Mouse (Mus musculus): ENCODE measurements around the gene Kctd8. TPM values are rescaled to one million over a fixed set of nuclear protein-coding genes. Genes with fewer than 3 reads are reported as not detected.

Gene Kctd8
- polyA plus RNA-seq, 2 experiments: not detected

DNA sequence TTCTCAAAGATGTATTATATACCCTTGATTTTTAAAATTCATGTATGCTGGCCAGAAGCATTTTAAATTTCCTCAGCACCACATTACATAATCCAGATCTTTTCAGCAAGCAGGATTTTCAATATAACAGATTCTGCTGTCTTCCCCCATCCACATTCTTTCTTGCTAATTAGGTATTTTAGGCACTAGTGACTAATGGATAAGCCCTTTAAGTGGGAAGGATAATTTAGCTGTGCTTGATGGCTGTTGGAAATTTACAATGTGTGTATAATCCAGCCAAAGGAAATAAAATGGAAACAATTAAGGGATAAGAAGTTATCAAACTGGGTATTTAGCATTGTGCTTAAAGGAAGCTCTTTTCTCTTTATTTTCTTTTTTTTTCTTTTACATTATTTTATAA, 252.6 kb downstream of the Kctd8 start:
- no peak for ATAC-seq (ENCODE audit: insufficient read depth)

More for the DNA sequence above, 252.6 kb downstream of the Kctd8 start:
- H3K9ac ChIP-seq (replicated peaks): no peak overlapping the region
- no peak overlapping the region for H3K27ac ChIP-seq
- no peaks in the 10 kb centered on the region for H3K9me3 ChIP-seq (ENCODE audit: control insufficient read depth, low read length)
- no peak for DNase-seq (ENCODE audit: low read depth in 3 of 3, low spot score in 3 of 3)
- H3K27me3 ChIP-seq (ENCODE audit: control insufficient read depth, insufficient read depth, low read length): no peaks in the 10 kb centered on the region
- no peak overlapping the region for H3K4me3 ChIP-seq (ENCODE audit: insufficient read depth in 1 of 2, low read depth in 2 of 2, low read length in 2 of 2)
- TF ChIP-seq CTCF (IDR thresholded peaks at IDR 0.05; ENCODE audit: low read depth) (no peak), EP300 (IDR thresholded peaks at IDR 0.05; ENCODE audit: low read depth) (no peak)
- H3K36me3 ChIP-seq (replicated peaks; ENCODE audit: control insufficient read depth, insufficient read depth, low read depth): no peaks in the 10 kb centered on the region
- H3K4me1 ChIP-seq (replicated peaks; ENCODE audit: control insufficient read depth in 2 of 2, insufficient read depth in 2 of 2, low read length in 1 of 2): no peaks in the 10 kb centered on the region
- H3K4me2 ChIP-seq (ENCODE audit: low read depth): no peak overlapping the region

Small RNA genes within 50 kb of the gene (microRNA-seq; reads per million reads assigned to microRNA genes)
- not detected for gene Gm24368

Other genes starting within 250 kb of the Kctd8 start
- not detected in 2 replicates for gene Yipf7, start 201.0 kb upstream of the Kctd8 start, polyA plus RNA-seq (2012; rRNA removed)
- not detected in 2 replicates for gene Yipf7, start 201.0 kb upstream of the Kctd8 start, polyA plus RNA-seq (2014; fragmentation: Nextera tagmentation; extraction: Ambion mirVana)
- gene Guf1, start 215.2 kb upstream of the Kctd8 start, polyA plus RNA-seq (2012; rRNA removed): 4.8 and 7.4 TPM in 2 replicates
- 12.4 and 14.4 TPM in 2 replicates for gene Guf1, start 215.2 kb upstream of the Kctd8 start, polyA plus RNA-seq (2014; fragmentation: Nextera tagmentation; extraction: Ambion mirVana)

All from liver, embryonic 14.5 days (tissue).